Mouse (Mus musculus) olfactory bulb, adult 2 months (tissue): ENCODE results near the gene Tmem91. TPM values are rescaled to one million over a fixed set of nuclear protein-coding genes. Genes with fewer than 3 reads are reported as not detected.
A peak's percentile ranks its signal among the peaks of the same experiment; 100 is the strongest.

Experiments used
- H3K27ac ChIP-seq: fragments of 200-500 bp; 2 replicates; pipeline ENCODE4 v1.5.1; 2012; ENCODE audit warnings: low read depth, low read length; ENCODE audit not compliant: insufficient read depth
- H3K4me1 ChIP-seq: fragments of 200-500 bp; 2 replicates; pipeline ENCODE4 v1.6.1; 2012; ENCODE audit warnings: low read length; ENCODE audit not compliant: control insufficient read depth, insufficient read depth
- H3K4me3 ChIP-seq: fragments of 200-500 bp; 2 replicates; pipeline ENCODE4 v1.5.1; 2012; ENCODE audit warnings: mild to moderate bottlenecking, low read depth, low read length, moderate library complexity; ENCODE audit not compliant: insufficient read depth
- CTCF ChIP-seq: fragments of 200-500 bp; IDR thresholded peaks from 2 replicates; pipeline ENCODE4 v1.5.1; 2012; ENCODE audit warnings: low read depth, mild to moderate bottlenecking, low read length, moderate library complexity; ENCODE audit not compliant: insufficient read depth
- POLR2A ChIP-seq: fragments of 200-500 bp; IDR thresholded peaks from 2 replicates; pipeline ENCODE4 v1.6.1; 2012; ENCODE audit warnings: mild to moderate bottlenecking, low read depth, low read length, moderate library complexity; ENCODE audit not compliant: insufficient read depth
- WGBS: fragments of 180-500 bp; shearing (Covaris S2); methylation state at CpG from one replicate; pipeline ENCODE4 v1.1.7; 2018; 5-methylcytosine and 5-hydroxymethylcytosine counted together
- polyA plus RNA-seq: library from polyadenylated mRNA; stranded (reverse); fragments of >200 nt; gene quantifications from 2 replicates; pipeline ENCODE4 v1.2.4, GENCODE M21; 2012; ENCODE audit warnings: low replicate concordance; ENCODE audit not compliant: missing spikeins, insufficient read depth, insufficient read length

Tmem91 gene
- polyA plus RNA-seq, 1 experiment = not detected

DNA sequence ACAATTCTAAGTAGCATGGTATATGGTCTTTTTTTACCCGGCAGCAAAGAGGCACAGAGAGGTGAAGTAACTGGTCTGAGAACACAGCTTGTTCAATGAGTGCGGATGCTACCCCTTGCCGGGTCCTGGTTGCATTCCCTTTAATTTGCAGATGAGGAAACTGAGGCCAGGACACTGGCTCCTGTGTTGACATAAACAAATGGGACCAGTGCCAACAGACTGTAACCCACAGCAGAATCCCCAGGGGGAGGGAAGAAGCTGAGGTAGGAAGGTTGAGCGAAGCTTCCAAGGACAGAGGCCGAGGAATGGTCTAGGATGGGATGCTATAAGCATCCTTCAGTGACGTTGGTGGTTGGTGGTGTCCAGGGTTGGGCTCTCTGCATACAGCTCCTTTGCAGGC, 439 bp upstream of the Tmem91 start:
- TF ChIP-seq CTCF (no peak), POLR2A (no peak)
- WGBS = 49% methylated on average over 6 of the region's 6 CpGs
- Histone ChIP-seq H3K4me1 (peaks cover 13% of the 10 kb centered on the region; the same call in 1 of the 2 replicates), H3K27ac (no peak overlapping the region), H3K4me3 (no peak overlapping the region)

DNA sequence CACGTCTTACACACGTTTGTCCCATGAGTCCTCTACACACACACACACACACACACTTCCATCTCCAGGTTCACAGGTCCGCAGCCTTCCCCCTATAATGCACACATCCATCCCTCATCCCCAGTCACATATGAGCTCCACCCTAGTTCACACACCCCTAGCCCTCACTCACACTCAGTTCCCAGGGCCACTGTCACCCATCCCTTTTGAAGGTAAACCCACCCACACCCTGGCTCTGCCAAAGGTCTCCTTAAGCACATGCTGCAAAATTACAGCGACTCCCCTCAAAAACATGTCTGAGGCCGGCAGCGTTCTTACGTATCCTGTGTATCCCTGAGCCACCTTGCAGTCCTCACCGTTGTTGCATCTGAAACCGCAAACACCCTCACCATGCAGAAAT, 669 bp downstream of the Tmem91 start:
- H3K27ac ChIP-seq = peak overlapping the region; percentile 57; the same call in 1 of the 2 replicates
- H3K4me1 ChIP-seq = peaks cover 13% of the 10 kb centered on the region; the same call in 1 of the 2 replicates
- TF ChIP-seq POLR2A (no peak), CTCF (no peak)
- 21% methylated on average over 9 of the region's 9 CpGs for WGBS
- peak overlapping the region; percentile 68 for H3K4me3 ChIP-seq

DNA sequence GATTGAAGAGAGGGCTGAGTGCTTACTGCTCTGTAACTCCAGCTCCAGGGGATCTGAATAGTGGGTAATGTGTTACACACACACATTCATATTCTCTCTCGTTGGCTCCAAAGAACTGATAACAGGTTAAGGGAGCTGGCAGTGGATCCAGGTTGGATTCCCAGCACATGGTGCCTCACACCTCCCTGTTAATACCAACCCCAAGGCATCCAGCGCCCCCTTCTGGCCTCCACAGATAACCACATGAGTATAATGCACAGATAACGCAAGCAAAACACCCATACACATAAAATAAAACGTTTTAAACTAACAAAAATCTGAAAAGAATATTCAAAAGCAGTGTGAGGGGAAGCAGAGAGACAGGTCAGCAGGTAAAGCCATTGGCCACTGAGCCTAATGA, 2.5 kb downstream of the Tmem91 start:
- 56% methylated on average over 4 of the region's 4 CpGs for WGBS
- H3K27ac ChIP-seq = no peak overlapping the region
- TF ChIP-seq CTCF (no peak), POLR2A (no peak)
- H3K4me1 ChIP-seq = peaks cover 13% of the 10 kb centered on the region; the same call in 1 of the 2 replicates
- H3K4me3 ChIP-seq = no peak overlapping the region

DNA sequence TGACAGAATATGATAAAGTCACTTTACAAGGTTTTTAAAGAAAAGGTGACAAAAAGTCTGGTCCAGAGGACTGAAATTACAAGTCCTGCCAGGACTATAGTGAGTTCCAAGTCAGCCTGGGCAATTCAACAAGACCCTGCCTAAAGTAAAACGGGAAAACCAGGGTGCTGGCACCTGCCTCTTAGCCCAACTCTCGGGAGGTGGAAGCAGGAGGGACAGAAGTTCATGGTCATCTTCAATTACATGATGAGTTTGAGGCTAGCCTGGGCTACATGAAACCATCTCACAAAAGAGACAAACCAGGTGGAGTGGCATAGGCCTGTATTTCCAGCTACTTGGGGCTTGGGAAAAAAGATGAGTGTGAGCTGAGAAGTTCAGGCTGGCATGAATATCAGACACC, 3.3 kb downstream of the Tmem91 start:
- H3K4me1 ChIP-seq = peaks cover 12% of the 10 kb centered on the region; the same call in 1 of the 2 replicates
- H3K27ac ChIP-seq = no peak overlapping the region
- H3K4me3 ChIP-seq = no peak overlapping the region
- WGBS = 74% methylated on average over 2 of the region's 2 CpGs
- no peak for TF ChIP-seq CTCF
- TF ChIP-seq POLR2A = no peak

DNA sequence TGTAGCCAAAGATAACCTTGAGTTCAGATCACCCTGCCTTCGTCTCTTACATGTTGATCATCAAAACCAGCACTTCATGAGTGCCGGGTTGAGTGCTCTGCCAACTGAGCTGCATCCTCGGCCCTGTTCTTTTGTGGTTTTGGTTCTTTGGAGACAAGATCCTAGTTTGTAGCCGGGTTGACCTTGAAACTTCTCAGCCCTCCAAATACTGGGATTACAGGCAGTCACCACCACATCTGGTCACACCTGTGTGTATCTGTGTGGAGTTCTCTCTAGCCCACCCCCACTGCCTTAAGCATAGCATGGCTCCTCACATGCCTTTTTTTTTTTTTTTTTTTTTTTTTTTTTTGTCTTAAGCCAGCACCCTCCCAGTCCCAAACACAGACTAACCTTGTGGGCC, 4.9 kb downstream of the Tmem91 start:
- Histone ChIP-seq H3K4me3 (no peak overlapping the region), H3K27ac (no peak overlapping the region), H3K4me1 (0 out of 2 replicates have a peak, but pooled peaks cover 2% of the 10 kb centered on the region)
- TF ChIP-seq CTCF (no peak), POLR2A (no peak)
- 89% methylated on average over 4 of the region's 4 CpGs for WGBS

DNA sequence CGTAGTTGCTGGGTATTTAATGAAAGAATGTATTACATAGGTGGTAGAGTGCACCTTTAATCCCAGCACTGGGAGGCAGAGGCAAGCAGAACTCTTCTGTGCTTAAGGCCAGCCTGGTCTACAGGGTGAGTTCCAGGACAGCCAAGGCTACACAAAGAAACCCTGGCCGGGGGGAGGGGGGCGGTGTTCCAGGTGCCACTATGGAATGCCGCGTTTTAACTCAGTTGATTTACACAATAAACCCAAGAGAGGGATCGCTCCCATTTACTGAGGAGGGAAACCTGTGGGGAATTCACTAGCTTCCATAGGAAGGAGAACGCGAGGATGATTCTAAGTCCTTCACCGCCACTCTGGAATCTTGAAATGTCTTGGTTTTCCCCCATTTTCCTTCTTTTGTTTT, 5.3 kb downstream of the Tmem91 start:
- no peak overlapping the region for H3K4me3 ChIP-seq
- H3K27ac ChIP-seq = no peak overlapping the region
- no peak for TF ChIP-seq CTCF
- TF ChIP-seq POLR2A = no peak
- 81% methylated on average over 9 of the region's 9 CpGs for whole genome bisulfite sequencing
- 0 out of 2 replicates have a peak, but pooled peaks cover 2% of the 10 kb centered on the region for H3K4me1 ChIP-seq

DNA sequence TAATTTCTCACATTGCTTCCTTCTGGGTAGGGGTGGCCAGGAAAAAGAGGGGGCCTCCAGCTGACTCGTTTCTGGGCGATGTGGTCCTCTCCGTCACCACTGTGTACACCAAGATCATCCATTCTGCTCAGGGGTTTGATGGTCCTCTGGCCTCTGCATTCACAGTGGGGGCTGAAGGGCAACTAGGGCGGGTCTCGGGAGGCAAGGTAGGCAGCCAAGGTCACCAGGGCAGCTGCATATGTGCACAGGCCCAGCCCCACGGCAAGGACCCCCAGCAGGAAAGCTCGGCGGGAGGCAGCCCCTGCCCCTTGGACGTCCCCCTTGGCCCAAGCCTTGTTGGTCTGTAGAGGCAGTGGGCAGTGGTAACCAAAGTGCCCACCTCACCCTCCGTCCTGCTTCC, 5.8 kb downstream of the Tmem91 start:
- H3K4me3 ChIP-seq = no peak overlapping the region
- 93% methylated on average over 10 of the region's 10 CpGs for WGBS
- H3K4me1 ChIP-seq = no peaks in the 10 kb centered on the region
- no peak for TF ChIP-seq POLR2A
- no peak for TF ChIP-seq CTCF
- no peak overlapping the region for H3K27ac ChIP-seq

DNA sequence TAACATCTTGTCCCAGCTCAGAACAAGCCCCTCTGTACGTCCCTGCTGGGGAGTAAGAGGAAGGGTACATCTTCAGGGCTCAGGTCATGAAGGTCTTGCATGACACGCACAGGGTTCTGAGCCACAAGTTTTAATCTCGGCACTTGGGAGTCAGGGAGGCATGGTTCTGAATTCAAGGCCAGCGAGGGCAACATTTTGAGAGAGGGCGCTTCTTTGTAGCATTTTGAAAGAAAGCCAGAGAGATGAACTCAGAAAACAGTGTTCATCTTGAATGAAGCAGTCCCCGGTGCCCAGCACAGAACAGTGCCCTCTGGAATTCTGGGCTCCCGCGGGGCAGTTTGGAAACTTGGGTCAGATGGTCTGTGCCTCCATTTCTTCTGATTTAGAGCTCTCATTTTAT, 8.6 kb downstream of the Tmem91 start:
- H3K4me3 ChIP-seq = no peak overlapping the region
- H3K27ac ChIP-seq = no peak overlapping the region
- 89% methylated on average over 8 of the region's 8 CpGs for WGBS
- TF ChIP-seq CTCF (no peak), POLR2A (no peak)
- H3K4me1 ChIP-seq = no peaks in the 10 kb centered on the region

DNA sequence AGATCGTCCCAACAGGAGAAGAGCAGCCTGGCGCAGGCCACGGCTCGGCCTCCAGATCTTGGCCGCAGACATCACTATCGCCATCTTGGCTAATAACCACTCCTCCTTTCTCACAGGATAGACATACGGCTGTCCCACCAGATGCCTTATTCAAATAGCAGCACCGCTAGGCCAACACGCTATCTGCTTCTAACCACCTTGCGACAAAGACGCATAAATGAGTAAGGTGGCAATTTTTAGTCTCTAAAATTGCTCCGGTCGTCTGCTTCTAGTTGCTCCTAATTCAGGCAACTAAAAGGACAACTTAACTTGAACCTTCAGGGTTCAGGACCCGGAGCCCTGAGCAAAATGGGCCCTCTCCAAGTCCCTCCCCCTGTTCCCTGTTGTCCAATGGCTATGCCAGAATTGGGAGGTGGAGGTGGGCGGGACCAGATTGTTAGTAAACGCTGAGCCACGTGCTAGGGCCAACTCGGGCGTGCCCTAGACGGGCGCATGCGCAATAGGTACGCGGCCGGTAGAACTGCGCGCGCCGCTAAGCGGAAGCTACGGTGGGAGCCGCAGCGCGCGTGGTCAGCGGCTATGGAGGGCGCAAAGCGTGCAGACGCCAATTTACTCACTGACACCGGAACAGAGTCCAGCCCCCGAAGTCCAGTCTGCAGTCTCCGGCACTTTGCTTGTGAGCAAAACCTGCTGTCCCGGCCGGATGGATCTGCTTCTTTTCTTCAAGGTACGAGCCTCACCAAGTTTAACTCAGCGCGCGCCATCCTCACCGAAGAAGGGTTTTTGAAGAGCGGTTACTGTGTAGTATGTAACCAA, 16.1 kb downstream of the Tmem91 start, which contains the start of the genes Bckdha and Exosc5:
TSS of gene Bckdha (minus strand) at position 325 of the 816 bp plus-strand sequence.
TSS of gene Exosc5 (plus strand) at position 508 of the 816 bp plus-strand sequence.
- Histone ChIP-seq H3K27ac (peak within 1 kb of the TSS; percentile 96), H3K4me3 (peak within 1 kb of the TSS; percentile 80), H3K4me1 (peaks cover 14% of the 10 kb centered on the region)
- WGBS = under 1% methylated on average over 50 of the region's 50 CpGs
- no peak for TF ChIP-seq CTCF
- peak; percentile 57 for TF ChIP-seq POLR2A

DNA sequence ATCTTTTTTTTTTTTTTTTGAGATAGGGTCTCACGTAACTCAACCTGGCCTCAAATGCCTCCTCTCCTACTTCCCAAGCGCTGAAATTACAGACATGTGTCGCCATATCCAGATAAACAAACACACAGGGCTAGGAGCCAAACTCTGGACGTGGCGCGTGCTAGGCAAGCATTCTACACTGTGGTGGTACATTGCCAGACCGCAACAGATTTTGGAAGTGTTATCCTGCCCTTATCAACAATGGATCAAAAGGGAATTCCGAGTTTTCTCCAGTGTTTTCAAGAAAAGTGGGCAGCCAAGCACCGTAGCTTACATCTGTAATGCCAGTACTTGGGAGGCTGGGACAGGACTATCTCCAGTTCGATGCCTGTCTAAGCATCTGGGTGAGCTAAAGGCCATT, 17.2 kb downstream of the Tmem91 start:
- Histone ChIP-seq H3K4me3 (peak overlapping the region; percentile 62), H3K27ac (no peak overlapping the region), H3K4me1 (peaks cover 16% of the 10 kb centered on the region)
- WGBS = 21% methylated on average over 10 of the region's 10 CpGs
- TF ChIP-seq POLR2A (no peak), CTCF (no peak)
